Mouse (Mus musculus): ENCODE measurements around the gene Synrg. TPM values are rescaled to one million over a fixed set of nuclear protein-coding genes. Genes with fewer than 3 reads are reported as not detected.

Gene Synrg
- polyA plus RNA-seq, 1 experiment from 2014 or later, result 11.8 TPM

DNA sequence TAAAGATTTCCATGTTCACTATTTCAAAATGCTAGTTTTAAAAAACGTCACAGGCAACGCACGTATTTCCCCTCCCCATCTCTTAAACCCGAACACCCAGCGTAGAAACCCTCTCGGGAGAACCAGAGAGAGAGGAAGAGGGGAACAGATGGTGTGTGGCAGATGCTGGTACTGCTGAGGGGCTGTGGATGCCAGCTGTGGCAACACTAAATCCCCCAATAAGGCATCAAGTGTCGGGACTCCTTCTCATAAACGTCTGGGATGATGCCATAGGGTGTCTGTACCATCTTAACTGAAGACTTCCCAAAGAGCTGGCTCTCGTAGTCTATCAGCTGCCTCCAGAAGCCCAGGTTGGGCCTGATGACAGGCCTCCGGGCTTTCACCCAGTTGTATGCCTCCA is 84.2 kb downstream of the Synrg start:
- Histone ChIP-seq H3K27ac (no peak overlapping the region), H3K27me3 (no peaks in the 10 kb centered on the region), H3K4me3 (no peak overlapping the region), H3K9ac (no peak overlapping the region), H3K9me3 (no peaks in the 10 kb centered on the region), H3K4me1 (peaks cover 2% of the 10 kb centered on the region), H3K4me2 (replicated peaks) (no peak overlapping the region), H3K36me3 (no peaks in the 10 kb centered on the region)
- no peak for ATAC-seq (ENCODE audit: insufficient number of reproducible peaks, insufficient read depth, low FRiP score, low TSS enrichment)
- 70% methylated on average over 10 of the region's 10 CpGs for WGBS

DNA sequence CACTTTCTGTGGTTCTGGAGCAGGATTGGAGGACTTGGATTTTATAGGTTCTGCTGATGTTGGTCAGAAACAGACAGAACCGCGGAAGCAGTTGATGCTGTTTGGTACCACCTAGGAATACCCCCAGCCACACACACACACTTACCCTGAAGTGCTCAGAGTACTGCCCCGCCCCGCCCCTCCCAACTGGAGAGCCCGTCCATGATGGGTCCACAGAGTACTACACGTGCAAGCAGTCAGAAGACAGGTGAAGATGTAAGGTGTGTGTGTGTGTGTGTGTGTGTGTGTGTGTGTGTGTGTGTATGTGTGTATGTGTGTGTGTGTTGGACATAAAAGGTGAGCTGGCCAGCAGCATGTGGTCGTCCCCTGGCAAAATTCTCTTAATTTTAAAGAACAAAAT is 88.8 kb downstream of the Synrg start:
- no peak overlapping the region for H3K4me2 ChIP-seq (replicated peaks)
- 87% methylated on average over 7 of the region's 7 CpGs for WGBS
- ATAC-seq (ENCODE audit: insufficient number of reproducible peaks, insufficient read depth, low FRiP score, low TSS enrichment), result no peak

DNA sequence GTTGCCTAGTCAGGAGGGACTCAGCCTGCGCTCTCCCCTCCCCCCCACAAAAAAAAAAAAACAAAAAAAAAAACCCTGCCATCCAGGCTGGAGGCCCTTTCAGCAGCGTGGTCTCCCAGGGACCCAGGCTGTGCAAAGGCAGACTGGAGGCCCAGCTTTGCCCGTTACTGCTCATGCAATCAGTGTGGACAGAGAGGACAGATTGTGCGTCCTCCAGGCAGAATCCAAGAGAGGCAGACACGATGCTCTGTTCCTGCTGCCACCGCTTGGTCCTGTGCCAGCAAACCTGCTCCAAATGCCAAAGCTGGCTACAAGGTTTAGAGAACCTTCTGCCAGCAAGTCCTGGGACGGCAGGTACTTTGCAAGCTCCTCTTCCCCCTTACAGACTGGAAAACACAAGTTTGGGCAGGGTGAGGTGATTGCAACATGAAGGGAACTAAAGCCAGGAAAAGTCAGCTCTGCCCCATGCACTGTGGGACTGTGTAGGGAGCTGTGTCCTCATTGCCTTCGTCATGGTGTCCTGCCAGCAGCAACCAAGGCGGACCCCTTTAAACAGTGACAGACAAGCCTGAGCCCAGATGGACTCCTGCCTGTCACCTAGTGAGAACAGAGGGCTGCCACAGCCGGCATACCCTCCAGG is 89.4 kb downstream of the Synrg start:
- H3K36me3 ChIP-seq, result no peaks in the 10 kb centered on the region
- H3K27ac ChIP-seq, result no peak overlapping the region
- H3K9ac ChIP-seq, result no peak overlapping the region
- H3K9me3 ChIP-seq, result no peaks in the 10 kb centered on the region
- no peak overlapping the region for H3K4me3 ChIP-seq
- H3K27me3 ChIP-seq, result no peaks in the 10 kb centered on the region
- no peak overlapping the region for H3K4me2 ChIP-seq (replicated peaks)
- no peaks in the 10 kb centered on the region for H3K4me1 ChIP-seq
- ATAC-seq (ENCODE audit: insufficient number of reproducible peaks, insufficient read depth, low FRiP score, low TSS enrichment), result no peak
- 67% methylated on average over 10 of the region's 10 CpGs for WGBS

More for the DNA sequence above, 88.8 kb downstream of the Synrg start:
- Histone ChIP-seq H3K27ac (no peak overlapping the region), H3K9me3 (no peaks in the 10 kb centered on the region), H3K27me3 (no peaks in the 10 kb centered on the region), H3K9ac (no peak overlapping the region), H3K36me3 (no peaks in the 10 kb centered on the region), H3K4me1 (no peaks in the 10 kb centered on the region), H3K4me3 (no peak overlapping the region)

GRCm38 (mm10) chr11:84057418-84057817 is 93.2 kb downstream of the Synrg start:
- no peak overlapping the region for H3K27ac ChIP-seq
- WGBS, result 93% methylated on average over 2 of the region's 2 CpGs
- ATAC-seq (ENCODE audit: insufficient number of reproducible peaks, insufficient read depth, low FRiP score, low TSS enrichment), result no peak

GRCm38 (mm10) chr11:84059784-84060183 is 95.6 kb downstream of the Synrg start:
- H3K4me3 ChIP-seq, result no peak overlapping the region
- H3K4me1 ChIP-seq, result no peaks in the 10 kb centered on the region
- H3K9me3 ChIP-seq, result no peaks in the 10 kb centered on the region
- ATAC-seq (ENCODE audit: insufficient number of reproducible peaks, insufficient read depth, low FRiP score, low TSS enrichment), result no peak
- no peak overlapping the region for H3K4me2 ChIP-seq (replicated peaks)
- no peaks in the 10 kb centered on the region for H3K36me3 ChIP-seq
- no peak overlapping the region for H3K27ac ChIP-seq
- WGBS, result 89% methylated on average over 2 of the region's 2 CpGs
- H3K27me3 ChIP-seq, result no peaks in the 10 kb centered on the region
- no peak overlapping the region for H3K9ac ChIP-seq

More at GRCm38 (mm10) chr11:84057418-84057817, 93.2 kb downstream of the Synrg start:
- Histone ChIP-seq H3K9me3 (no peaks in the 10 kb centered on the region), H3K9ac (no peak overlapping the region), H3K4me1 (no peaks in the 10 kb centered on the region), H3K4me3 (no peak overlapping the region), H3K27me3 (no peaks in the 10 kb centered on the region), H3K4me2 (replicated peaks) (no peak overlapping the region), H3K36me3 (no peaks in the 10 kb centered on the region)

DNA sequence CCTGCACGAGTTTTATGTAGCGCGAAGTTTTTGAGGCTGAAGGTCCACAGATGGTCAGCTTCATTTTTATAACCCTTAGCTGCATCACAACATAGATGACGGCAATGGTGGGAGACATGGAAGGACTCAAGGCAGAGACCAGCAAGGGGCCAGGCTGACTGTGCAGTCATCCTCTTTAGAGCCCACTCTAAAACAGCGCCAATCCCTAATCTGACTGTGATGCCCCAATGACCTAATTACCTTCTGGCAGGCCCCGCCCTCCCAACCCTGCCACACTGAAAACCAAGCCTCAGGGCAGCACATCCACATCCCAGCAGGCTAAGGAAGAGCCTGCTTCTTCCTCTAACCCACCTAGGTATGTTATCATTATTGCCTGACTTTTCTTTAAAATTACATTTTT is 96.4 kb downstream of the Synrg start:
- no peak for ATAC-seq (ENCODE audit: insufficient number of reproducible peaks, insufficient read depth, low FRiP score, low TSS enrichment)

GRCm38 (mm10) chr11:84061881-84062280 is 97.7 kb downstream of the Synrg start:
- Histone ChIP-seq H3K27me3 (0 out of 2 replicates have a peak, but pooled peaks cover 8% of the 10 kb centered on the region), H3K9ac (no peak overlapping the region), H3K36me3 (no peaks in the 10 kb centered on the region), H3K27ac (no peak overlapping the region), H3K4me2 (replicated peaks) (no peak overlapping the region), H3K9me3 (no peaks in the 10 kb centered on the region), H3K4me3 (no peak overlapping the region), H3K4me1 (peaks cover 7% of the 10 kb centered on the region)
- WGBS, result 72% methylated on average over 2 of the region's 2 CpGs
- no peak for ATAC-seq (ENCODE audit: insufficient number of reproducible peaks, insufficient read depth, low FRiP score, low TSS enrichment)

More for the DNA sequence above, 96.4 kb downstream of the Synrg start:
- Histone ChIP-seq H3K4me2 (replicated peaks) (no peak overlapping the region), H3K27ac (no peak overlapping the region), H3K4me1 (no peaks in the 10 kb centered on the region), H3K4me3 (no peak overlapping the region), H3K9me3 (no peaks in the 10 kb centered on the region), H3K9ac (no peak overlapping the region), H3K36me3 (no peaks in the 10 kb centered on the region), H3K27me3 (no peaks in the 10 kb centered on the region)
- 78% methylated on average over 6 of the region's 6 CpGs for WGBS

- no peak overlapping the region for H3K9ac ChIP-seq
- WGBS, result 46% methylated on average over 2 of the region's 2 CpGs
- H3K9me3 ChIP-seq, result no peaks in the 10 kb centered on the region
- H3K4me2 ChIP-seq (replicated peaks), result no peak overlapping the region
- no peaks in the 10 kb centered on the region for H3K36me3 ChIP-seq
- H3K4me1 ChIP-seq, result peaks cover 15% of the 10 kb centered on the region
- no peak for ATAC-seq (ENCODE audit: insufficient number of reproducible peaks, insufficient read depth, low FRiP score, low TSS enrichment)
- 0 out of 2 replicates have a peak, but pooled peaks cover 8% of the 10 kb centered on the region for H3K27me3 ChIP-seq
- no peak overlapping the region for H3K27ac ChIP-seq
- H3K4me3 ChIP-seq, result no peak overlapping the region
These were observed 98.6 kb downstream of the Synrg start for GRCm38 (mm10) chr11:84062805-84063204.

- no peak for ATAC-seq (ENCODE audit: insufficient number of reproducible peaks, insufficient read depth, low FRiP score, low TSS enrichment)
- Histone ChIP-seq H3K27ac (no peak overlapping the region), H3K9me3 (no peaks in the 10 kb centered on the region), H3K4me2 (replicated peaks) (no peak overlapping the region), H3K27me3 (0 out of 2 replicates have a peak, but pooled peaks cover 8% of the 10 kb centered on the region), H3K36me3 (no peaks in the 10 kb centered on the region), H3K4me1 (peaks cover 15% of the 10 kb centered on the region), H3K9ac (no peak overlapping the region), H3K4me3 (no peak overlapping the region)
- WGBS, result 90% methylated on average over 3 of the region's 3 CpGs
These were observed 99.5 kb downstream of the Synrg start for GRCm38 (mm10) chr11:84063631-84064209.

- no peak overlapping the region for H3K4me3 ChIP-seq
- H3K9me3 ChIP-seq, result no peaks in the 10 kb centered on the region
- 6% methylated on average over 11 of the region's 11 CpGs for WGBS
- H3K4me2 ChIP-seq (replicated peaks), result peak overlapping the region; percentile 16; the same call in 1 of the 2 replicates
- peaks cover 17% of the 10 kb centered on the region; the same call in 1 of the 2 replicates for H3K27me3 ChIP-seq
- no peak overlapping the region for H3K9ac ChIP-seq
- no peaks in the 10 kb centered on the region for H3K36me3 ChIP-seq
- ATAC-seq (ENCODE audit: insufficient number of reproducible peaks, insufficient read depth, low FRiP score, low TSS enrichment), result no peak
- no peak overlapping the region for H3K27ac ChIP-seq
- peaks cover 15% of the 10 kb centered on the region for H3K4me1 ChIP-seq
These were observed 101.8 kb downstream of the Synrg start for GRCm38 (mm10) chr11:84066071-84066481.

DNA sequence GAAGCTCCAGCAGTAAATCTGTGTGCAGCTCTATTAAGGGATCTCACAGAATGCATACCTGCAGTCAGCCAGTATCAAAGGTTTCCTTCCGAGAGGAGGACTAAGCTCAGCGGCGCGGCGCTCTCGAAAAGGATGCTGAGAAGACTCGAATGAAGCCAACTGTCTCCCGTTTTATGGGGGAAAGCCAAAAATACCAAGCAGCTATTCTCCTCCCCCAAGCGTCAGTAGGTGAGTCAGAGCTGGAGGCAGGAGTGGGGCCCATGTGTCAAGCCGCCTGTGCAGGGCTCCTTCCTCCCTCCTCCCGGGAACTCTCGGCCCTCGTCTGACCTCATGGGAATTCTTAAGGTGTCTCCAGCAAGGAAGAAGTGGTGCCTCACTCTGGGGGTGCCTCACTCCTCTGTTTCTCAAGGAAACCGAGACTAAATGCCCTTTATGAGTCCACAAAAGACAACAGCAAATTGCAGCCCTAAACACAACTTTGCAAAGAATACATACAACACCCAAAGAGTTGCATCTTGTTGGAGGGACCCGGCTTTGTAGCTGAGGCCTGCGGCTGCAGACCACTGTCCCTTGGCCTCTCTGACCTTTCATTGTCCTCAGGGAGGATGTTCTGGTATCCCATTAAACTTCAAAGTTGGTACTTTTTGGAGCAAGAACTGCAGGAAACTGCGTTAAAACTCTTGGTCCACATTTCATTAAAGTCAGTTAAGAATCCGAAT is 102.9 kb downstream of the Synrg start:
- no peak for ATAC-seq (ENCODE audit: insufficient number of reproducible peaks, insufficient read depth, low FRiP score, low TSS enrichment)
- peaks cover 17% of the 10 kb centered on the region; the same call in 1 of the 2 replicates for H3K27me3 ChIP-seq
- H3K9ac ChIP-seq, result no peak overlapping the region
- no peaks in the 10 kb centered on the region for H3K36me3 ChIP-seq
- H3K9me3 ChIP-seq, result no peaks in the 10 kb centered on the region
- peak overlapping the region; percentile 74 for H3K4me2 ChIP-seq (replicated peaks)
- H3K4me3 ChIP-seq, result peak overlapping the region; percentile 61
- 4% methylated on average over 18 of the region's 18 CpGs for WGBS
- no peak overlapping the region for H3K27ac ChIP-seq
- H3K4me1 ChIP-seq, result peaks cover 15% of the 10 kb centered on the region
